Mouse (Mus musculus): ENCODE measurements at regions not wholly inside any gene's neighbourhood (a gene's known extent, or its start where the extent isn't known, plus 50 kb on each side); places are given as distances from the start of the nearest gene placed in this dataset.

- no peak for DNase-seq
Observed at GRCm38 (mm10) chr9:57325962-57326361, 63.5 kb upstream of the 1700017B05Rik start.

- DNase-seq = no peak
Observed at GRCm38 (mm10) chr9:57319009-57319408, 56.6 kb upstream of the 1700017B05Rik start.

- no peak for DNase-seq
Observed at GRCm38 (mm10) chr9:57317531-57318201, 55.3 kb upstream of the 1700017B05Rik start.

- no peak for DNase-seq
Observed at GRCm38 (mm10) chr9:57315032-57315660, 52.7 kb upstream of the 1700017B05Rik start.

GRCm38 (mm10) chr9:57313876-57314275, 51.5 kb upstream of the 1700017B05Rik start:
- DNase-seq = peak; percentile 51

- DNase-seq = no peak
Observed at GRCm38 (mm10) chr9:57312521-57312920, 50.1 kb upstream of the 1700017B05Rik start.
